Mouse (Mus musculus) left cerebral cortex, postnatal 36 days (tissue): Measurements from ENCODE around the gene Gm11733. TPM values are rescaled to one million over a fixed set of nuclear protein-coding genes. Genes with fewer than 3 reads are reported as not detected.
A peak's percentile ranks its signal among the peaks of the same experiment; 100 is the strongest.
"Not testable (repeated sequence)": the region's sequence is repeated elsewhere in the genome, so short reads cannot be mapped to it uniquely, and the experiment has no call there.

ENCODE experiments used
- DNase-seq, 2 experiments: peaks; one replicate each; pipeline ENCODE4 v3.0.0; 2021 to 2022; ENCODE audit warnings: low spot score in 2 of 2, mixed read lengths in 1 of 2
- intact Hi-C: fragments of 180-260 bp; cut with DNase I; formaldehyde crosslinking; loops from one replicate; pipeline ENCODE4 v1.15.1; 2025
- total RNA-seq, 2 experiments: library from RNA; stranded (reverse); gene quantifications; 2 replicates each; pipeline ENCODE4 v1.2.3; 2021

The Gm11733 gene
- total RNA-seq, result under 1 TPM in 1 of 2 experiments, not detected in 1; 0.22 TPM

GRCm38 (mm10) chr11:117484198-117484597 is at the start of gene Gm11733:
Gene Gm11733 (plus strand): TSS chr11:117484368.
- peak; percentile 74 to 83 for DNase-seq
- intact Hi-C loops, result loop anchor here (5.0 kb wide), 5 partner anchors 38 to 168 kb away; partner anchors contain the start of gene Tnrc6c

DNA sequence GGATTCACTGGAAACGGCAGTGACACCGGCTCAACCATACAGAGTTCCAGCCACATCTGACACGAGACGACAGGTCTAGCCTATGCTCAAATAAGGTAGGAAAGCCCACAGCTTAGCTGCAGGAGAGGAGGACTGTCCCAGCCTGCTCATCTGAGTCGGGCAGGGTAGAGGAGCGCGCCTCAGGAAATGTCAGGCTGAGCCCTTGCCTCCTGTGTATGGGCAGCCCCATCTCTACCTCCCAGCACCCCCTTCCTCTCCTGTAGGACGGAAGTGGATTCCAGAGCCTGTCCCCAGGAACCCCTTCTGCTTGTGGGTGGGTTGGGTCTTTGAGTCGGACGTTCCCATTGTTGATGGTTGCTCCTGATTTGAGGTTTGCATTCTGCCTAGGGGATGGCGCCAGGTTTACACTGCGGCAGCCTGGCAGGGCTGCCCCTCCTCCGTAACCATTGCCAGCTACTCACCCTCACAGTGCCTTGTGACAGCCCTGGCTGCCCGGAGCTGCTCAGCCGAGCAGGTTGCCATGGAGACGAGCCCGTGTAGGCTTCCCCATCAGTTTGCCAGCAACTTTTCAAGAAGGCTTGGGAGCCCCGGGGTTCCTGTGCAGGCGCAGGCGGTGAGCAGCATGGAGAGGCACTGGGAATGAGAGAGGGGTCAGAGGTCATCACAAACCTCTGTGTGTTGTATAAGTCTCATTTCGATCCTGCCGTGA is 47.6 kb upstream of the Gm11733 start:
- intact Hi-C loops, result loop anchor here (5.0 kb wide), 1 partner anchor 46 kb away; the partner anchor contains the start of gene Gm11733
- peak; percentile 77 to 79 for DNase-seq

- DNase-seq, result no peak
- intact Hi-C loops, result loop anchor here (5.0 kb wide), 1 partner anchor 45 kb away; the partner anchor contains the start of gene Gm11733
Measured at GRCm38 (mm10) chr11:117437110-117437490, 47.1 kb upstream of the Gm11733 start.

DNA sequence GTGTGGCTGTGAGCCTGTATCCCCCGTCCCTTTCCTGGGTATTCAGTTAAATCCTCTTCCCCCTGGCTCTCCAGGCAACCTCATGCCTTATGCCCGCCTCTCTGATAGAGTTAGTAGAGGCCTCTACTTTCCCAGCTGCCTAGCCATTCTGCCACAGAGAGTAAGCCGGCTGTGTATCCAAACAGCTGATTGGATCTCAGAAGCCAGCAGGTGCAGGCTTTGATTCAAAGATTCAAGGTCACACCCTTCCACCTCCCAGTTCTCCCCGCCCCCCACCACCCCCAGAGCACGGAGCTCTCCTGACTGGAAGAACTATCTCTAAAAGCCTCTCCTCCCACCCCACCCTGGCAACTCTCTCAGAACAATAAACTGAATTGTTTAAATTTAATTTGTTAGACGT is 45.8 kb upstream of the Gm11733 start:
- intact Hi-C loops, result loop anchor here (5.0 kb wide), 1 partner anchor 44 kb away; the partner anchor contains the start of gene Gm11733
- no peak for DNase-seq

- intact Hi-C loops, result no loop called here
- DNase-seq, result no peak
Measured at GRCm38 (mm10) chr11:117440865-117441425, 43.2 kb upstream of the Gm11733 start.

DNA sequence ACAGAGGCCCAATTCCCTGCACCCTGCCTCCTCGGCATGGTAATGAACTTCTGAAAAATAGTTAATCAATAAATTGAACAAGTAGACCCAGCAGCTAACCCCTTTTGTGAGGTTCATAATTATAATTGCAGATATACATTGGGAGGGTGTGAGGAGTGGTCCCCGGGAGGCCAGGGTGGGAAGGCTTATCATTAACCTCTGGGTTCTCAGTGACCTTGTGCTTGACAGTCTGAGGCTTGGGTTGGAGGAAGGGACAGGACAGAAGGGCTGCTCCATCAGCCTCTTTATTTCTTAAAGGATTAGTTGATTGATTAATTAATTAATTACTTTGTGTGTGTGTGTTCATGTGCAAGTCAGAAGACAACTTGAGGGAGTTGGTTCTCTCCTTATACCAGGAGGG is 40.1 kb upstream of the Gm11733 start:
- intact Hi-C loops, result no loop called here
- DNase-seq, result no peak

DNA sequence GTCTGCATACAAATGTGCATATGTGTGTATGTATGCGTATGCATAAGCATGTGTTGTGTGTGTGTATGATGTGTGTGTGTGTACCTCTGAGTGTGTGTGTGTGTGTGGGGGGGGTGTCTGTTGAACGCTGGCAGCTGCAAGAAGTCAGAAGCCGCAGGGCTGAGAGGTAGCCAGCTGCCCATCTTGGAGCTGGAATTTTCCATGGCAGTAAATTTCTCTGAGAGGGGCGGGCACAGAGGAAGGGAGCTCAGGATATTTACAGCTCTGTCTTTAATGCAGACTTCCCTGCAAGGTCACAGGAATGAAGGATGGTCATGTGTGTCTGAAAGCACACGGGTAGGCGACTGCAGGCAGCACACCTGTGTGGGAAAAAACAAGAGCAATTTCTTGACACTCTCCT is 38.5 kb upstream of the Gm11733 start:
- intact Hi-C loops, result no loop called here
- DNase-seq, result no peak

GRCm38 (mm10) chr11:117454086-117454485 is 30.1 kb upstream of the Gm11733 start:
- intact Hi-C loops, result no loop called here
- DNase-seq, result no peak

GRCm38 (mm10) chr11:117459148-117459547 is 25.0 kb upstream of the Gm11733 start:
- DNase-seq, result no peak
- intact Hi-C loops, result no loop called here

DNA sequence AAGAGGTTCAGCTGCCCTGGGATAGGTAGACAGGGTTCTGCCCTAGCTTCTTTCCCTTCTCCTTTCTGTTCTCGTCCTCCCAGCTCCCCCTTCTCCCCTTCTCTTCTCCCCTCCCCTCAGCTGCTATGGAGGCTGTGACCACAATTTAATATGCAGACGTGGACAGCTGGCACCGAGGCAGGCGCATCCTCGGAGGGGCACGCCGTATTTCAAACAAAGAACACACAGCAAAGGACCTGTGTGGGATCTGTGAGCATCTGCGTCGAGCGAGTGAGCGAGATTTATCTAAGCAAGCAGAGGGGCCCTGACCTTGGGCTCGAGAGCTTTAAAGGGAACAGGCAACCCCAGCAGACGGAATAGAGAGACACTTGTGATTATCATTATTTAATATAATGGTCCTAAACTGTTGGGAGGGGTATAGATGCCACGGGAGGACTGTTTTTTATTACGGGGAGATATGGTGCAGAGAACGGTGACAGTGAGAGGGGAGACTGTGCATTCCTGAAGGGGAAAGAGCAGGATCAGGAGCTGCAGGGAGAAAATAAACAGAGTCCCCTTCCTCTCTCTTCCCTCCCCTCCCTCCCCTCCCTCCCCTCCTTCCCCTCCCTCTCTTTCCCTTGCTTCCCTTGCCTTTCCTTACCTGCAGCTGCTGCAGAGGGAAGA is 21.8 kb upstream of the Gm11733 start:
- DNase-seq, result no peak
- intact Hi-C loops, result no loop called here

- DNase-seq, intact Hi-C loops: not testable (repeated sequence)
Measured at GRCm38 (mm10) chr11:117463416-117463815, 20.8 kb upstream of the Gm11733 start.

DNA sequence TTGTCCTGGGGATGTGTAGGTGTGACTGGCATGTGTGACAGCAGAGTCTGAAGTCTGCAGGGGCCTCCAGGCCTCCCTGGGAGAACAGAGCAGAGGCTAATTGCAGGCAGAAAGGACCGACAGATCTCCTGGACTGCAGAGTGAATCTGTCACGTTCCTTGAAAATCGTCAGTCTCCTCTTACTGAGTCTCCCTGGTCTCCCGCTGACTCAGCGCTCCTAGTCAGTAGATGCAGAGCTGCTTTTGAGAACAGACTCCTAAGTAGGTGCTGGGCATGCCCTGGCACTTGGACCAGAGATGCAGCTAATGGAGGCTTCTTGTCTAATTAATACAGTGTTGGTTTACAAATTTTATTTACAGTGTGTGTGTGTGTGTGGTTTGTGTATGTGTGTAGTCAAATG is 17.9 kb upstream of the Gm11733 start:
- intact Hi-C loops, result no loop called here

DNA sequence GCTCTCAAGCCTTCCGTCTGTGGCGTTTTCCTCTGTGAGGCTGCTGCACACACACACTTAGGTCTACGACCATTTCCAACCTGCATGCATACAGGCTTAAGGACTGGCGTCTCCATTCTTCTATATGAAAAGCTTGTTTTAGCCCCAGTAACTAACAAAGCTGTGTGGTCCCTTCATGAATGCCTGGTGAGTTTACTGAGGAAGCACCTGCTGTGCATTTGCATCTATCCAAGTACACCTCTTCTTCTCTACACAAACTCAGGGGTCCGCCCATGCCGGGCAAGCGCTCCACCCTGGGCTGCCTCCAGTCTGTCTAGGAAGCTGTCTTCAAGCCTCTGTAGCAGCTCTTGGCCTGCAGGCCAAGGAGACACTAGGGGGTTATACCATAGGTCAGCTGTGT is 17.3 kb upstream of the Gm11733 start:
- DNase-seq, result no peak
- intact Hi-C loops, result no loop called here

More for the DNA sequence above, 17.9 kb upstream of the Gm11733 start:
- DNase-seq, result no peak

DNA sequence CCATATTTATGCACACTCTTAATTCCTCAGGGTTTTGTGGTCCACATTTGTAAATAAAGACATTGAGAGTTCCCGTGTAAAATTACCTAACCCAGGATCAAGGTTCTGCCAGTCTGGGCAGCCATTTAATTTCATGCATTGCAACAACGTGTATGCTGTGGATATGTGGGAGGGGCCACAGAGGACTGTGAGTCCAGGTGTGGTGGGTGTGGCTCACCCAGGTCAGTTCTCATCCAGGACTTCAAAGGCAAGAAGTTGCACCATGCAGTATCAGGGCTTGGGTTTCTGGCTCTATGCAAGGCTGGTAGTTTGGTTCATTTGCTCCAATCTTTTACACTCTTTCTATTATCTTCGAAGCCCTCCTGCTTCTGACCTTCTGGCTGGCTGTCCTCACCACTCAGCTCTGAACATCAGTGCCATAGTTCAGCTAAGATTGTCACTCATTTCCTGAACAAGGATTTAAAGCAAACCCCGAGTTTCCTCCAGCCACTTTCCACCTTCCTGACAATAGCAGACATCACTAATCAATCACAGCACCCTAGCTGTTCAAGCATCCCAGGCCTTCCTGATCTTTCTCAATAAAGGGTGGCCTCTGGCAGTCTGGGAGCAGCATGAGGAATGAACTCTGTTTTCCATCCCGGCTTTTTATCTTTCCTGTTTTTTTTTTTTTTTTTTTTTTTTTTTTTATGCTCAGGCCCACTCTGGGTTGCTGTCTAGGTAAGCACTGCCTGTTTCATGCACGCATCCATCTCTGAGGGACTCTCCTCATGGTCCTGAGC is 15.4 kb upstream of the Gm11733 start:
- DNase-seq, result no peak
- intact Hi-C loops, result no loop called here

DNA sequence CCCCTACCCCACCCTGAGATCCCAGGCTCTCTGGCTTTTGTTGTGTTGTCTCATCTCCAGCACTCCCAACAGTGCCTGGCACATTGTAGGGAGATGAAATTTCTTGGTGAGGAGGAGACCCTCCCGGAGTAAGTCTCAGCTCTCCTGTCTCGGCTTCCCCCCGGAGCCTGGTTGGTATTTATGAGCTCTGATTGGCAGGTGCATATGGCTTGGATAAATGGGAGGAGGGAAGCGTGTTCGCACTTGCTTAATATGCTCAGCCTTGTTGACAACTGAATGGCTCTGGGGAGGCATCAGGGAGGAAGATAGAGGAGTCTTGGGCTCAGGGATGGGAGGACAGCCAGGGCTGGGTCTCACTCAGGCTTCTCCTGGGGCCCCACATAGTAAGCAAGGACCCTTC is 14.4 kb upstream of the Gm11733 start:
- intact Hi-C loops, result no loop called here
- no peak for DNase-seq

DNA sequence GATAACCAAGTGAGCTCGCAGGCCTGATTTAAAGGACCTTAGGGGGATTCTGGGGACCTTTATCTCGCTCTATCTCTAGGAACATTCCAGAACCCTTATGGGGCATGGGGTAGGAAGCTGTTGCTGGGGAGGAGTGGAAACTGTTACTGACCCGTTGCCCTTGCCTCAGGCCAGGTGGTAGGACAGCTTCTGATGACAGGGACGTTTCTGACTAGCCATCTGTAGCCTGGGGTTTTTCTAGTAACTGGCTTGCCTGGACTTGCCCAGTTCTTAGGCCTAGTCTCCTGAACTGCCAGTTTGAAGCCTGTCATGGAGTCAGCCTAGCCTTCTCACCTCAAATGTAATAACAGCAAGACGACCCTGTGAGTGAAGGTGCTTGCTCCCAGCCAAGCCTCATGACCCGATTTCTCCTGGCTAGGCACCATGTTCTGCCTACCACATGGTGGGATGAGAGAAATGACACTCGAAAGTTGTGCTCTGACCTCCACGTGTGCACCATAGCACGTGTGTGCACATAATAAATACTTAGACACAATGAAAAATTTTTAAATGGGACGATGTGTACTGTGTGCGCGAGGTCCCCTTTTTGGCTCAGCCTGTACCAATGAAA is 13.5 kb upstream of the Gm11733 start:
- no peak for DNase-seq
- intact Hi-C loops, result no loop called here

DNA sequence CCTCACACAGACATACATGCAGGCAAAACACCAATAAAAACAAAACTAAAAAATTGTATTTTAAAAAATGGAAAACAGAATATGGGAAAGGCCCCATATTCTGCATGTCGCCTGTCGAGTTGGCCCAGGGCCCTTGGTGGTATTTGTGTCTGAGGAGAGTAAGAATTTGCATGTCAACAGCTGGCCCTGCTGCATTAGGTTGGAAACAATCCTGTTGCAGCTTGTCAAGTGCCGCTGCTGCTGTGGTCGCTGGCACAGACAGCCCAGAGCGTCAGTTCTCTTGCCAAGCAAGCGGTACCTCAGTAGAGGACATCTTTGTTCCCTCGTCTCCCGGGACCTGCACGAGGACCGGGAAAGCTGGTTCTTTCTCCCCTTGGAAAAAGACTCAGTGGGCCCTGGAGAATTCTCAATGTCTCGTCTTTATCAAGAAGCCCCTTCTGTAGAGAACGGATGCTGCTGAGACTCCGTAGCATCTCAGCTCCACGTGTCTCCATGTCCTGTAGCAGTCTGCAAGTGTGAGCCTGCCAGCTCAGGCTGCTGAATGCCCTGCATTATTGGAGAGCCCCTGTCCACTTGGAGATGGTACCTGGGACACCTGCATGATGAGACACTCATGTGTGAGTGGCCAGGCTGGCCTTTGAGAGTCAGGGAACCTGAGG is 12.4 kb upstream of the Gm11733 start:
- DNase-seq, result no peak
- intact Hi-C loops, result no loop called here

DNA sequence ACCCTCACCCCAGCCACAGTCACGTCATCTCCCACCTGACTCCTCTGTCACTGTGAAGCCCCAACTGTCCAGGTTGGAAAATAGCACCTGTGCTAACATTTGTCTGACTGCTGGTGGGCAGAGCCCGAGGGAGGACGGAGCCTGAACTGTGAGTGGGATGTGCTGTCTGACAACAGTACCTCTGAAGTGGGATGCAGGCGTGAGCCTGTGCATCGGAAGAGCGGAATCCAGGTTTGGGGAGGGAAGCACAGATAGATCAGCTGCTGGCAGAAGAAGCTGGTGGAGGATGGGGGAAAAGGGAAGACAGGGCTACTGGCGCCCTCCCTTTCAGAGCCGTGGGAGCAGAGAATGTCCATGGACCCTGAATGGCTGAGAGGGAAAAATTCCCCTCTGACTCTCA is 11.3 kb upstream of the Gm11733 start:
- DNase-seq, result peak; percentile 25 to 65

GRCm38 (mm10) chr11:117475204-117475603 is 9.0 kb upstream of the Gm11733 start:
- DNase-seq, result no peak
- intact Hi-C loops, result no loop called here

More for the DNA sequence above, 11.3 kb upstream of the Gm11733 start:
- intact Hi-C loops, result no loop called here
